Mouse (Mus musculus): ENCODE results near the gene Ano1.

DNA sequence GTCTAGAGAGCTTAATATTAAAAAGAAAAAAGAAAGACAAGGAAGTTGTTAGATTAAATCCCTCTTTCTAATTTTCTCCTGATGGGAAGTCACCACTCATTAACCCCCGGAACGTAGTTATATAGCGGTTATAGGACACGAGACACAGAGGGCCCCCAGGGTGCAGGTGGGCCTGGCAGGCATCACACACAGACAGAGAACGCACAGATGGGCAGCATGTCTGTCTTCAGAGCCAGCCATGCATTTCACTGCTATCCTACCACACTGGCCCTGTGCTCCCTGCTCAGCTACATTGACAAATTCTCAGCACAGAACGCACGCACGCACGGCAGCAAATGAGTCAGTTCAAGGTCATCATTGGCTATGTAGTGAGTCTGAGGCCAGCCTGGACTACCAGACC, 8.5 kb upstream of the Ano1 start:
- TF ChIP-seq CTCF (IDR thresholded peaks at IDR 0.05; ENCODE audit: low read depth, low read length) (no peak), POLR2A (IDR thresholded peaks at IDR 0.05; ENCODE audit: extremely low read depth, insufficient read depth, low read length) (no peak)

All from liver, adult 2 months (tissue).